Mouse (Mus musculus) urinary bladder, postnatal 4 days (tissue): Measurements from ENCODE around the gene Frmd8.
"Not testable (repeated sequence)": the region's sequence is repeated elsewhere in the genome, so short reads cannot be mapped to it uniquely, and the experiment has no call there.

Experiments
- DNase-seq, 2 experiments: peaks; one replicate each; pipeline ENCODE4 v3.0.0; 2021 to 2022; ENCODE audit warnings: low spot score in 2 of 2

The Frmd8 gene

GRCm38 (mm10) chr19:5824826-5825617 is 50.1 kb downstream of the Frmd8 start:
- no peak for DNase-seq

- no peak for DNase-seq
These were observed 50.8 kb downstream of the Frmd8 start for GRCm38 (mm10) chr19:5824043-5824825.

- DNase-seq, result no peak
These were observed 51.7 kb downstream of the Frmd8 start for GRCm38 (mm10) chr19:5823266-5823839.

- no peak for DNase-seq
These were observed 52.3 kb downstream of the Frmd8 start for GRCm38 (mm10) chr19:5822834-5823205.

- DNase-seq, result no peak
These were observed 52.8 kb downstream of the Frmd8 start for GRCm38 (mm10) chr19:5822174-5822833.

GRCm38 (mm10) chr19:5821847-5822173 is 53.3 kb downstream of the Frmd8 start:
- DNase-seq, result no peak

GRCm38 (mm10) chr19:5819549-5819948 is 55.5 kb downstream of the Frmd8 start:
- no peak for DNase-seq

GRCm38 (mm10) chr19:5818590-5818977 is 56.5 kb downstream of the Frmd8 start:
- DNase-seq, result no peak

GRCm38 (mm10) chr19:5817703-5818589 is 57.1 kb downstream of the Frmd8 start:
- peak; percentile 87 to 90 for DNase-seq

- DNase-seq, result no peak
These were observed 59.1 kb downstream of the Frmd8 start for GRCm38 (mm10) chr19:5815928-5816327.

- DNase-seq, result no peak
These were observed 60.1 kb downstream of the Frmd8 start for GRCm38 (mm10) chr19:5815010-5815409.

GRCm38 (mm10) chr19:5814048-5814447 is 61.0 kb downstream of the Frmd8 start:
- DNase-seq, result not testable (repeated sequence)

- no peak for DNase-seq
These were observed 61.5 kb downstream of the Frmd8 start for GRCm38 (mm10) chr19:5813567-5813966.

- peak in 1 of 2 experiments; percentile 78 for DNase-seq
These were observed 63.1 kb downstream of the Frmd8 start for GRCm38 (mm10) chr19:5811771-5812504.

- DNase-seq, result no peak
These were observed 64.1 kb downstream of the Frmd8 start for GRCm38 (mm10) chr19:5810840-5811563.

- DNase-seq, result no peak
These were observed 64.8 kb downstream of the Frmd8 start for GRCm38 (mm10) chr19:5810103-5810839.

GRCm38 (mm10) chr19:5809712-5810089 is 65.4 kb downstream of the Frmd8 start:
- no peak for DNase-seq

- no peak for DNase-seq
These were observed 65.9 kb downstream of the Frmd8 start for GRCm38 (mm10) chr19:5808955-5809711.
